Mouse (Mus musculus) olfactory bulb, adult 2 months (tissue): Measurements from ENCODE around the gene Fkbp9.

Experiments
- CTCF ChIP-seq: fragments of 200-500 bp; IDR thresholded peaks from 2 replicates; pipeline ENCODE4 v1.5.1; 2012; ENCODE audit warnings: low read depth, mild to moderate bottlenecking, low read length, moderate library complexity; ENCODE audit not compliant: insufficient read depth
- POLR2A ChIP-seq: fragments of 200-500 bp; IDR thresholded peaks from 2 replicates; pipeline ENCODE4 v1.6.1; 2012; ENCODE audit warnings: mild to moderate bottlenecking, low read depth, low read length, moderate library complexity; ENCODE audit not compliant: insufficient read depth

GRCm38 (mm10) chr6:56913092-56913858 is 81.4 kb downstream of the Fkbp9 start:
- TF ChIP-seq CTCF (no peak), POLR2A (no peak)
